Mouse (Mus musculus): ENCODE data around the gene Fzd2. TPM values are rescaled to one million over a fixed set of nuclear protein-coding genes. Genes with fewer than 3 reads are reported as not detected.
A peak's percentile ranks its signal among the peaks of the same experiment; 100 is the strongest.
"Not testable (repeated sequence)": the region's sequence is repeated elsewhere in the genome, so short reads cannot be mapped to it uniquely, and the experiment has no call there.

The Fzd2 gene
- polyA plus RNA-seq, 1 experiment from 2014 or later: 0.99 TPM

DNA sequence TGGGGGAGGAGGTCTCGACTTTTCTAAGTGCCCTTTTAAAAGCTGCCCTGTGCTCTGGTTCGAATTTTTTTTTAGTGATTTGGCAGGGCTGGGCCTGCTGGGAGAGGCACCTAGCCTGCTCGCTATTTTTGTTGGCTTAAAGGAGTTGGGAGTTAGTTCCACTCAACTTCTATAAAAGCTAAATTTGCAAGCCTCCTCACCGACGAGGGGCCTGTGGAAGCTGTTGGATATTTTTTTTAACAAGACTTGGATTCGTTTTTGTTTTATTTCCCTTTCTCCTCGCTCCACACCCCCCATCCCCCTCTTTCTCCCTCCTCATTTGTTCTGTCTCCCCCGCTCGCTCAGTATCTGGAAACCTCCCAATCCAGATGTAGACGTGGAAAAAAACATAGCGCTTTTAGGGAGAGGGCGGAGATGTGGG, 2.6 kb downstream of the Fzd2 start:
- H3K9ac ChIP-seq: no peak overlapping the region
- WGBS (ENCODE audit: insufficient replicate concordance): 10% methylated on average over 12 of the region's 12 CpGs
- H3K4me3 ChIP-seq (replicated peaks): peak overlapping the region; percentile 27
- no peaks in the 10 kb centered on the region for H3K9me3 ChIP-seq (replicated peaks)
- no peaks in the 10 kb centered on the region for H3K36me3 ChIP-seq
- peak overlapping the region; percentile 21; the same call in 1 of the 2 replicates for H3K4me2 ChIP-seq
- H3K27ac ChIP-seq: no peak overlapping the region
- H3K4me1 ChIP-seq (replicated peaks): peaks cover 18% of the 10 kb centered on the region
- DNase-seq (no peak), ATAC-seq (ENCODE audit: low read depth) (no peak)
- H3K27me3 ChIP-seq: peaks cover 99% of the 10 kb centered on the region

DNA sequence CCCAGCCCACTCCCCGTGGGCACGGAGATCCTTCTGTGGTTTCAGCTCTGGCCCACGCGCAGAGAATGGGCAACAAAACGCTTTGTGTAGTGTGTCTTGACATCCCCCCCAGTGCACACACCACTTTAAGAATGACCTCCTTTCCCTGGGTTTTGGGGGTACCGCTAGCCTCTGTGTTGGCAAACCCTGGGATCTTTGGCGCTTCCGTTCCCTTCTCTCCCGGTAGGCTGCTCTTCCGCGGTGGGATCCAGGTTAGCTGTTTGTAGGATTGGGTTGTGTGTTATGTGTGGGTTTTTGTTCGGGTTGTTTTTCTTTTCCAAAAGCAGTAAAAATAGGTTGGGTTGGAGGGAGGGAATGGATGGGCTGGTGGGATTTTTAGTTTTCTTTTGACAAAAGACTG, 3.0 kb downstream of the Fzd2 start:
- peaks cover 94% of the 10 kb centered on the region for H3K27me3 ChIP-seq
- not testable (repeated sequence) for H3K9ac ChIP-seq; DNase-seq; H3K36me3 ChIP-seq; H3K27ac ChIP-seq; ATAC-seq (ENCODE audit: low read depth); H3K9me3 ChIP-seq (replicated peaks)
- 15% methylated on average over 12 of the region's 12 CpGs for WGBS (ENCODE audit: insufficient replicate concordance)
- H3K4me2 ChIP-seq: peak overlapping the region; percentile 21; the same call in 1 of the 2 replicates
- H3K4me1 ChIP-seq (replicated peaks): peaks cover 18% of the 10 kb centered on the region
- H3K4me3 ChIP-seq (replicated peaks): peak overlapping the region; percentile 27

GRCm38 (mm10) chr11:102607686-102608548, 3.7 kb downstream of the Fzd2 start:
- H3K36me3 ChIP-seq: no peaks in the 10 kb centered on the region
- H3K4me1 ChIP-seq (replicated peaks): peaks cover 18% of the 10 kb centered on the region
- H3K27me3 ChIP-seq: peaks cover 87% of the 10 kb centered on the region
- H3K4me3 ChIP-seq (replicated peaks): no peak overlapping the region
- no peak overlapping the region for H3K27ac ChIP-seq
- no peak for ATAC-seq (ENCODE audit: low read depth)
- WGBS (ENCODE audit: insufficient replicate concordance): 44% methylated on average over 10 of the region's 10 CpGs
- H3K9ac ChIP-seq: no peak overlapping the region
- H3K4me2 ChIP-seq: no peak overlapping the region
- no peaks in the 10 kb centered on the region for H3K9me3 ChIP-seq (replicated peaks)
- no peak for DNase-seq

GRCm38 (mm10) chr11:102608691-102609090, 4.5 kb downstream of the Fzd2 start:
- DNase-seq: no peak
- no peaks in the 10 kb centered on the region for H3K9me3 ChIP-seq (replicated peaks)
- no peaks in the 10 kb centered on the region for H3K36me3 ChIP-seq
- no peak overlapping the region for H3K4me3 ChIP-seq (replicated peaks)
- H3K4me2 ChIP-seq: no peak overlapping the region
- ATAC-seq (ENCODE audit: low read depth): no peak
- H3K9ac ChIP-seq: no peak overlapping the region
- 55% methylated on average over 4 of the region's 4 CpGs for WGBS (ENCODE audit: insufficient replicate concordance)
- peaks cover 79% of the 10 kb centered on the region for H3K27me3 ChIP-seq
- H3K27ac ChIP-seq: no peak overlapping the region
- peaks cover 18% of the 10 kb centered on the region for H3K4me1 ChIP-seq (replicated peaks)

DNA sequence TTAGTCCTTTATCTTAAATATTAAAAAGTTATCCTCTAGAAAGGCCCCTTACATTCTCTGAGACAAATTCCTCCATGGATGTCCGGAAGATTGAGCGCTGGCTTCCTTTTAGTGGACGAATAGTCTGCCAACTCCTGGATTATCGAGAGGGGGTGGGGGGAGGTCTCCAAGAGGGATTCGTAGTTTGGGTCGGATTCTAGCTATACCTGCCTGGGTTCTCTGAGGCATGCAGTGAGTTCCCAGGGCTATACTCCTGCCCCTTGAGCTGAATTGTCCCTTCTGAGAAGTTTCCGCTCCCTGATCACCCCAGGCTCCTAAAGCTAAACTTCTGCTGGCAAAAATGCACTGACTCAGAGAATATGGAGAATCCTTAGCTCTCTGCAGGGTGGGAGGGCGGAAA, 5.3 kb downstream of the Fzd2 start:
- H3K4me3 ChIP-seq (replicated peaks): no peak overlapping the region
- no peak overlapping the region for H3K27ac ChIP-seq
- peaks cover 72% of the 10 kb centered on the region for H3K27me3 ChIP-seq
- H3K9ac ChIP-seq: no peak overlapping the region
- H3K36me3 ChIP-seq: no peaks in the 10 kb centered on the region
- no peak overlapping the region for H3K4me2 ChIP-seq
- no peak for DNase-seq
- H3K9me3 ChIP-seq (replicated peaks): no peaks in the 10 kb centered on the region
- 65% methylated on average over 8 of the region's 8 CpGs for WGBS (ENCODE audit: insufficient replicate concordance)
- peaks cover 13% of the 10 kb centered on the region for H3K4me1 ChIP-seq (replicated peaks)
- ATAC-seq (ENCODE audit: low read depth): no peak

DNA sequence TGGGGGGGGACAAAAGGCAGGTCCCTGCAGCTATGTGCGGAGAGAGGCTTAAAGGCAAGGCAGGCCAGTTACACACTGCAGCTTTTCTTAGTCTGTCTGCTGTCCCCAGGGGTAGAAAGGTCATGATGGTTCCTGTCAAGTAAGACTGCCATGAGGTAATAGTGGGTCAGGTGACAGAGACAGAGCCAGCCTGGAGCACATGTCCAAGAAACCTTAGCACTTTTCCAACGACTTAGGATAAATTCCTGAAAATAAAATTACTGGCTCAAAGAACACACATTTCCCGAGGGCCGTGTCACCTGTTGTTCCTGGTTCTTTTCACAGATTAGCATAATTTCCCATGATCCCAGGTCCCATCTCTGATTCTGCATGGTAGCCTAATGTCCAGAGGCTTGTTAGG, 6.1 kb downstream of the Fzd2 start:
- no peak for ATAC-seq (ENCODE audit: low read depth)
- DNase-seq: no peak
- Histone ChIP-seq H3K9ac (no peak overlapping the region), H3K27ac (no peak overlapping the region), H3K27me3 (peaks cover 64% of the 10 kb centered on the region), H3K4me3 (replicated peaks) (no peak overlapping the region), H3K4me2 (no peak overlapping the region), H3K4me1 (replicated peaks) (peaks cover 6% of the 10 kb centered on the region; the same call in 1 of the 2 replicates), H3K36me3 (no peaks in the 10 kb centered on the region), H3K9me3 (replicated peaks) (no peaks in the 10 kb centered on the region)
- 57% methylated on average over 4 of the region's 4 CpGs for WGBS (ENCODE audit: insufficient replicate concordance)

DNA sequence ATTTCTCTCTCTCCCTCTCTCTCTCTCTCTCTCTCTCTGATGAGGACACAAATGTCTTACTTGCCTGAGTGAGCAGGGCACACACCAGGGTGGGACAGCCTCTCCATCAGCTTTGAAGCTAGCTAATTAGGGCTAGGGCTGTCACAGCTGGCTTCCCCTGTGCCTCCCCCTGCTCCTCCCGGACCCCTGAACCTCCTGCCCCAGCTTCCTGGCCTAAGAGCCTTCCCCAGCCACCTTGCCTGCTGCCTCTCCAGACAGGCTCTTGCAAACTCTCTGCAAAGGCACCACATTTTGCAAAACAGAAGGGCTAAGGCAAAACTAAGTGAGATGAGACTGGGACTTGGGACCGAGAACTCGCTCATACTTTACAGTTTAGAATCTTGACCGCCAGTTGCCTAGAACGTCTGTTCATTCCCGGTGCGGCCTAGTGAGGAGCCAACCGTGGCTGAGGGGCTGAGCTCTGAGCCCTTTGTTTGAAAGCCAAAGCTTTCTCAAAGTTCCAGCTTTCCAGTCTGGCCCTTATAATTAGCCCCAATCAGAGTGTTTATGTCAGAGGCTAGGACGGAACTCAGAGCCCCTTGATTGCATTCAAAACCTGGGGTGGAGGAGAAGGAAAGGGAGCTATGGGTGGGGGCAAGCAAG, 6.6 kb downstream of the Fzd2 start:
- Histone ChIP-seq H3K4me2 (no peak overlapping the region), H3K36me3 (no peaks in the 10 kb centered on the region), H3K9ac (no peak overlapping the region), H3K27ac (no peak overlapping the region), H3K4me1 (replicated peaks) (0 out of 2 replicates have a peak, but pooled peaks cover 3% of the 10 kb centered on the region), H3K27me3 (peaks cover 58% of the 10 kb centered on the region), H3K4me3 (replicated peaks) (no peak overlapping the region), H3K9me3 (replicated peaks) (no peaks in the 10 kb centered on the region)
- no peak for ATAC-seq (ENCODE audit: low read depth)
- 48% methylated on average over 9 of the region's 9 CpGs for WGBS (ENCODE audit: insufficient replicate concordance)
- no peak for DNase-seq

GRCm38 (mm10) chr11:102611317-102611705, 7.1 kb downstream of the Fzd2 start:
- 0 out of 2 replicates have a peak, but pooled peaks cover 3% of the 10 kb centered on the region for H3K4me1 ChIP-seq (replicated peaks)
- peaks cover 53% of the 10 kb centered on the region for H3K27me3 ChIP-seq
- H3K4me3 ChIP-seq (replicated peaks): no peak overlapping the region
- ATAC-seq (ENCODE audit: low read depth): no peak
- WGBS (ENCODE audit: insufficient replicate concordance): 14% methylated on average over 6 of the region's 6 CpGs
- H3K4me2 ChIP-seq: no peak overlapping the region
- no peaks in the 10 kb centered on the region for H3K36me3 ChIP-seq
- H3K27ac ChIP-seq: no peak overlapping the region
- H3K9ac ChIP-seq: no peak overlapping the region
- no peaks in the 10 kb centered on the region for H3K9me3 ChIP-seq (replicated peaks)
- no peak for DNase-seq

GRCm38 (mm10) chr11:102619449-102619848, 15.3 kb downstream of the Fzd2 start:
- Histone ChIP-seq H3K27ac (no peak overlapping the region), H3K9me3 (replicated peaks) (peaks cover 3% of the 10 kb centered on the region; the same call in 1 of the 2 replicates), H3K9ac (no peak overlapping the region), H3K4me3 (replicated peaks) (no peak overlapping the region), H3K4me2 (no peak overlapping the region), H3K27me3 (no peaks in the 10 kb centered on the region), H3K4me1 (replicated peaks) (no peaks in the 10 kb centered on the region), H3K36me3 (0 out of 2 replicates have a peak, but pooled peaks cover 3% of the 10 kb centered on the region)
- ATAC-seq (ENCODE audit: low read depth) (no peak), DNase-seq (no peak)
- WGBS (ENCODE audit: insufficient replicate concordance): 46% methylated on average over 2 of the region's 2 CpGs

GRCm38 (mm10) chr11:102623876-102624789, 19.9 kb downstream of the Fzd2 start:
- Histone ChIP-seq H3K36me3 (0 out of 2 replicates have a peak, but pooled peaks cover 3% of the 10 kb centered on the region), H3K27ac (0 out of 2 replicates have a peak overlapping the region, but pooled peaks have one; percentile 9), H3K4me2 (peak overlapping the region; percentile 10; the same call in 1 of the 2 replicates), H3K27me3 (no peaks in the 10 kb centered on the region), H3K4me1 (replicated peaks) (no peaks in the 10 kb centered on the region), H3K9ac (no peak overlapping the region), H3K9me3 (replicated peaks) (peaks cover 3% of the 10 kb centered on the region; the same call in 1 of the 2 replicates), H3K4me3 (replicated peaks) (no peak overlapping the region)
- 38% methylated on average over 17 of the region's 17 CpGs for WGBS (ENCODE audit: insufficient replicate concordance)
- no peak for ATAC-seq (ENCODE audit: low read depth)
- DNase-seq: no peak

All from liver, embryonic 13.5 days (tissue).